Mouse (Mus musculus): ENCODE data around the gene H2-K1. TPM values are rescaled to one million over a fixed set of nuclear protein-coding genes. Genes with fewer than 3 reads are reported as not detected.

H2-K1 gene
- total and polyA plus RNA-seq, 3 experiments = 1,734 to 2,472 (median 1,753) TPM

DNA sequence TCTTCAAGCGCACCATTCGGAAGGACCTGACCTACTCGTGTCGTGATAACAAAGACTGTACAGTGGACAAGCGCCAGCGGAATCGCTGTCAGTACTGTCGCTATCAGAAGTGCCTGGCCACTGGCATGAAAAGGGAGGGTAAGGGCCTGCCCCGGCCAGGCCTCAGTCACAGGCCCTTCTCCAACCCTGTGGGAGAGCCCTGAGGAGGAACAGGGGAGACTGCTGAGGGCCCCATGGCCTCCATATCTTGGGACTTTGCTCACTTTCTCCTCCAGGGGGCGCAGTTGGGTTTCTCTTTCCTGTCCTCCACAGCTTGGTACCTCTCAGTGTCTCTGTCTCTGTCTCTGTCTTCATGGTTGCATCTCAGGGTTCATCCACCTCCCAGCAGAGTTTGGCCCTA is 33.9 kb upstream of the H2-K1 start (continued):
- TF ChIP-seq HCFC1 (IDR thresholded peaks at IDR 0.05; ENCODE audit: low read depth, low read length) (peak; percentile 34; the same call in 1 of the 2 replicates), NRF1 (IDR thresholded peaks at IDR 0.05; ENCODE audit: low read depth, low read length) (no peak), ZNF384 (IDR thresholded peaks at IDR 0.05; ENCODE audit: low read depth, low read length) (no peak), CHD2 (IDR thresholded peaks at IDR 0.05; ENCODE audit: low read length) (0 out of 2 replicates have a peak, but pooled peaks have one; percentile 19), USF1 (IDR thresholded peaks at IDR 0.05; ENCODE audit: low read depth, low read length) (no peak), USF2 (conservative IDR thresholded peaks at IDR 0.05; ENCODE audit: low read depth, low read length) (no peak), MAFK (IDR thresholded peaks at IDR 0.05; ENCODE audit: insufficient replicate concordance, low read length) (no peak), JUND (conservative IDR thresholded peaks at IDR 0.05; ENCODE audit: low read depth, low read length) (no peak), NELFE (IDR thresholded peaks at IDR 0.05; ENCODE audit: low read depth, low read length) (peak; percentile 50; the same call in 1 of the 2 replicates), BHLHE40 (IDR thresholded peaks at IDR 0.05; ENCODE audit: low read depth, low read length) (no peak), ZMIZ1 (IDR thresholded peaks at IDR 0.05; ENCODE audit: low read depth, low read length) (no peak)

DNA sequence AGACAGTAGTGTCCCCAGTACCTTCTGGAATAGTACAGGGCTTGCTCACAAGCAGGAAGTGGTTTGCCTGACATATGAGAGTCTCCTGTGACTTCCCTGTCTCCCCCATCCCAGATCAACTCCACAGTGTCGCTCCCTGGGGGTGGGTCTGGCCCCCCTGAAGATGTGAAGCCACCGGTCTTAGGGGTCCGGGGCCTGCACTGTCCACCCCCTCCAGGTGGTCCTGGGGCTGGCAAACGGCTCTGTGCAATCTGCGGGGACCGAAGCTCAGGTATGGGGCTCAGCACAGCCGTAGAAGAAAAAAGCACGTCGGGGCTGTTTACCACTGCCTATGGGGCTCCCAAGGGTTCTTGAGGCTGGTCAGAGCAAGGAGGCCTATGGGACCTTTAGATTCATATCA is 33.3 kb upstream of the H2-K1 start:
- dilution Hi-C loops (cut with MboI; ENCODE audit: extremely low pct_ligation_motif_present, extremely low pct_unique_long_range_greater_than_20kb, low sequenced_read_pairs) = no loop called here
- H3K79me2 ChIP-seq (replicated peaks; ENCODE audit: control insufficient read depth, extremely low read depth, insufficient read depth, poor library complexity, severe bottlenecking) = peaks cover 32% of the 10 kb centered on the region
- H3K9ac ChIP-seq (ENCODE audit: insufficient read depth, low read depth) = peak overlapping the region; percentile 96
- H3K27me3 ChIP-seq (replicated peaks) = no peaks in the 10 kb centered on the region
- no peaks in the 10 kb centered on the region for H3K9me3 ChIP-seq (replicated peaks; ENCODE audit: low read length)
- H3K4me1 ChIP-seq (ENCODE audit: control insufficient read depth in 1 of 2, insufficient read depth in 2 of 2) = peaks cover 18 to 39% of the 10 kb centered on the region in 2 experiments
- H3K4me2 ChIP-seq (ENCODE audit: insufficient read depth, low read depth, poor library complexity, severe bottlenecking) = peak overlapping the region; percentile 67
- peaks cover 51 to 71% of the 10 kb centered on the region in 2 experiments for H3K36me3 ChIP-seq (replicated peaks in 1 of 2; ENCODE audit: control insufficient read depth in 1 of 2, insufficient read depth in 1 of 2, low read length in 1 of 2)
- in situ Hi-C loops (cut with MboI; ENCODE audit: low pct_ligation_motif_present, low pct_unique_long_range_greater_than_20kb, low sequenced_read_pairs) = no loop called here
- TF ChIP-seq JUND (conservative IDR thresholded peaks at IDR 0.05; ENCODE audit: low read depth, low read length) (no peak), USF1 (IDR thresholded peaks at IDR 0.05; ENCODE audit: low read depth, low read length) (no peak), ETS1 (conservative IDR thresholded peaks at IDR 0.05; ENCODE audit: low read depth, low read length) (no peak), ZC3H11A (IDR thresholded peaks at IDR 0.05; ENCODE audit: low read depth, low read length) (no peak), NELFE (IDR thresholded peaks at IDR 0.05; ENCODE audit: low read depth, low read length) (no peak), MXI1 (IDR thresholded peaks at IDR 0.05; ENCODE audit: low read depth, low read length) (no peak), E2F4 (IDR thresholded peaks at IDR 0.05; ENCODE audit: insufficient replicate concordance, low read depth, low read length) (no peak), PAX5 (IDR thresholded peaks at IDR 0.05; ENCODE audit: low read length) (no peak), CHD2 (IDR thresholded peaks at IDR 0.05; ENCODE audit: low read length) (no peak), MYC (IDR thresholded peaks at IDR 0.05; ENCODE audit: low read depth, low read length) (no peak), ZNF384 (IDR thresholded peaks at IDR 0.05; ENCODE audit: low read depth, low read length) (no peak), MEF2A (IDR thresholded peaks at IDR 0.05; ENCODE audit: borderline replicate concordance, low read depth, low read length) (no peak), CHD1 (IDR thresholded peaks at IDR 0.05; ENCODE audit: low read depth, low read length) (no peak), TCF12 (IDR thresholded peaks at IDR 0.05; ENCODE audit: low read depth, low read length) (no peak), MAFK (IDR thresholded peaks at IDR 0.05; ENCODE audit: insufficient replicate concordance, low read length) (no peak), EP300 (IDR thresholded peaks at IDR 0.05; ENCODE audit: low read length) (no peak), RCOR1 (conservative IDR thresholded peaks at IDR 0.05; ENCODE audit: low read depth, low read length) (no peak), ELF1 (IDR thresholded peaks at IDR 0.05; ENCODE audit: low read depth, low read length) (no peak), UBTF (IDR thresholded peaks at IDR 0.05; ENCODE audit: low read depth, low read length) (no peak), RAD21 (IDR thresholded peaks at IDR 0.05; ENCODE audit: low read depth, low read length) (no peak)
- H3K4me3 ChIP-seq (replicated peaks in 1 of 3; ENCODE audit: low read depth in 2 of 3, low read length in 2 of 3, poor library complexity in 1 of 3) = peak overlapping the region; percentile 89 to 96 (median 90)
- no peak for DNase-seq (ENCODE audit: extremely low read depth)
- peak overlapping the region; percentile 27; the same call in 1 of the 2 replicates for H3K27ac ChIP-seq (ENCODE audit: insufficient read depth, low read depth)
